Mouse (Mus musculus) left cerebral cortex, postnatal 36 days (tissue): ENCODE measurements at regions not wholly inside any gene's neighbourhood (a gene's known extent, or its start where the extent isn't known, plus 50 kb on each side); places are given as distances from the start of the nearest gene placed in this dataset.
A peak's percentile ranks its signal among the peaks of the same experiment; 100 is the strongest.
"Not testable (repeated sequence)": the region's sequence is repeated elsewhere in the genome, so short reads cannot be mapped to it uniquely, and the experiment has no call there.

Experiments
- DNase-seq, 2 experiments: peaks; one replicate each; pipeline ENCODE4 v3.0.0; 2021 to 2022; ENCODE audit warnings: low spot score in 2 of 2, mixed read lengths in 1 of 2
- intact Hi-C: fragments of 180-260 bp; cut with DNase I; formaldehyde crosslinking; loops from one replicate; pipeline ENCODE4 v1.15.1; 2025

GRCm38 (mm10) chr2:116444163-116444562 lies 378.5 kb upstream of the Meis2 start:
- intact Hi-C loops = no loop called here

GRCm38 (mm10) chr2:116440252-116440651 lies 374.6 kb upstream of the Meis2 start:
- no peak for DNase-seq
- intact Hi-C loops = no loop called here

More at GRCm38 (mm10) chr2:116444163-116444562, 378.5 kb upstream of the Meis2 start:
- no peak for DNase-seq

GRCm38 (mm10) chr2:116433481-116433880 lies 367.8 kb upstream of the Meis2 start:
- intact Hi-C loops = no loop called here
- DNase-seq = no peak

GRCm38 (mm10) chr2:116424131-116424530 lies 358.5 kb upstream of the Meis2 start:
- intact Hi-C loops = no loop called here
- DNase-seq = no peak

GRCm38 (mm10) chr2:116417428-116418195 lies 352.0 kb upstream of the Meis2 start:
- intact Hi-C loops = no loop called here
- no peak for DNase-seq

GRCm38 (mm10) chr2:116415742-116416141 lies 350.1 kb upstream of the Meis2 start:
- DNase-seq = no peak
- intact Hi-C loops = no loop called here

- intact Hi-C loops = no loop called here
- DNase-seq = no peak
These were observed 336.5 kb upstream of the Meis2 start for GRCm38 (mm10) chr2:116402113-116402512.

- intact Hi-C loops = no loop called here
- no peak for DNase-seq
These were observed 334.3 kb upstream of the Meis2 start for GRCm38 (mm10) chr2:116399966-116400365.

GRCm38 (mm10) chr2:116368811-116369210 lies 303.2 kb upstream of the Meis2 start:
- intact Hi-C loops = no loop called here
- DNase-seq = no peak

GRCm38 (mm10) chr2:116364136-116364535 lies 298.5 kb upstream of the Meis2 start:
- peak; percentile 9 to 17 for DNase-seq
- intact Hi-C loops = no loop called here

- no peak for DNase-seq
- intact Hi-C loops = no loop called here
These were observed 292.5 kb upstream of the Meis2 start for GRCm38 (mm10) chr2:116358145-116358544.

- no peak for DNase-seq
- intact Hi-C loops = no loop called here
These were observed 282.9 kb upstream of the Meis2 start for GRCm38 (mm10) chr2:116348530-116348914.

GRCm38 (mm10) chr2:116347827-116348529 lies 282.3 kb upstream of the Meis2 start:
- no peak for DNase-seq
- intact Hi-C loops = no loop called here

- intact Hi-C loops = no loop called here
- DNase-seq = no peak
These were observed 266.2 kb upstream of the Meis2 start for GRCm38 (mm10) chr2:116331801-116332200.

- DNase-seq = no peak
- intact Hi-C loops = no loop called here
These were observed 256.6 kb upstream of the Meis2 start for GRCm38 (mm10) chr2:116322039-116322770.

GRCm38 (mm10) chr2:116299551-116299950 lies 233.9 kb upstream of the Meis2 start:
- no peak for DNase-seq
- intact Hi-C loops = no loop called here

GRCm38 (mm10) chr2:116289886-116290285 lies 224.2 kb upstream of the Meis2 start:
- DNase-seq = no peak
- intact Hi-C loops = no loop called here

GRCm38 (mm10) chr2:116243191-116243590 lies 177.6 kb upstream of the Meis2 start:
- intact Hi-C loops, DNase-seq: not testable (repeated sequence)

GRCm38 (mm10) chr2:116236731-116237130 lies 171.1 kb upstream of the Meis2 start:
- intact Hi-C loops = no loop called here
- peak; percentile 18 for DNase-seq

GRCm38 (mm10) chr2:116232793-116233192 lies 167.2 kb upstream of the Meis2 start:
- intact Hi-C loops = no loop called here
- DNase-seq = no peak
